Mouse (Mus musculus) thymus, postnatal 4 days (tissue): ENCODE data around the gene Nmnat2.
A peak's percentile ranks its signal among the peaks of the same experiment; 100 is the strongest.

Experiments
- DNase-seq: peaks from one replicate; pipeline ENCODE4 v3.0.0; 2021

Gene Nmnat2

GRCm38 (mm10) chr1:153095826-153096727, 141.3 kb downstream of the Nmnat2 start:
- DNase-seq, result peak; percentile 28

- DNase-seq, result no peak
Observed at GRCm38 (mm10) chr1:153097017-153097675, 142.4 kb downstream of the Nmnat2 start.

GRCm38 (mm10) chr1:153098586-153098985, 143.8 kb downstream of the Nmnat2 start:
- no peak for DNase-seq

GRCm38 (mm10) chr1:153100912-153101311, 146.1 kb downstream of the Nmnat2 start:
- no peak for DNase-seq

- peak; percentile 78 for DNase-seq
Observed at GRCm38 (mm10) chr1:153101327-153101880, 146.6 kb downstream of the Nmnat2 start.

GRCm38 (mm10) chr1:153102296-153103185, 147.7 kb downstream of the Nmnat2 start:
- DNase-seq, result no peak

GRCm38 (mm10) chr1:153103186-153103554, 148.4 kb downstream of the Nmnat2 start:
- no peak for DNase-seq

GRCm38 (mm10) chr1:153104804-153105203, 150.0 kb downstream of the Nmnat2 start:
- DNase-seq, result no peak

GRCm38 (mm10) chr1:153107866-153108265, 153.1 kb downstream of the Nmnat2 start:
- no peak for DNase-seq

- no peak for DNase-seq
Observed at GRCm38 (mm10) chr1:153109346-153109745, 154.6 kb downstream of the Nmnat2 start.

- no peak for DNase-seq
Observed at GRCm38 (mm10) chr1:153109836-153110235, 155.0 kb downstream of the Nmnat2 start.

GRCm38 (mm10) chr1:153111596-153111995, 156.8 kb downstream of the Nmnat2 start:
- no peak for DNase-seq

- peak; percentile 17 for DNase-seq
Observed at GRCm38 (mm10) chr1:153115315-153115714, 160.5 kb downstream of the Nmnat2 start.

GRCm38 (mm10) chr1:153120544-153120943, 165.8 kb downstream of the Nmnat2 start:
- no peak for DNase-seq

GRCm38 (mm10) chr1:153121320-153121719, 166.5 kb downstream of the Nmnat2 start:
- no peak for DNase-seq

- DNase-seq, result no peak
Observed at GRCm38 (mm10) chr1:153122764-153123163, 168.0 kb downstream of the Nmnat2 start.

GRCm38 (mm10) chr1:153124502-153124901, 169.7 kb downstream of the Nmnat2 start:
- DNase-seq, result no peak

- DNase-seq, result no peak
Observed at GRCm38 (mm10) chr1:153125287-153126275, 170.8 kb downstream of the Nmnat2 start.

- DNase-seq, result no peak
Observed at GRCm38 (mm10) chr1:153126491-153127381, 171.9 kb downstream of the Nmnat2 start.

- DNase-seq, result no peak
Observed at GRCm38 (mm10) chr1:153127622-153128021, 172.8 kb downstream of the Nmnat2 start.
